Mouse (Mus musculus) layer of hippocampus, adult 2 months (tissue): ENCODE data around the gene 2810408A11Rik. TPM values are rescaled to one million over a fixed set of nuclear protein-coding genes. Genes with fewer than 3 reads are reported as not detected.

ENCODE experiments used
- DNase-seq, 2 experiments: peaks; one replicate each; pipeline ENCODE4 v3.0.0; 2022; ENCODE audit warnings: low spot score in 2 of 2
- H3K27ac ChIP-seq: fragments of 200-600 bp; 2 replicates; pipeline ENCODE4 v1.8.1; 2022
- H3K4me3 ChIP-seq: fragments of 200-600 bp; 2 replicates; pipeline ENCODE4 v1.8.1; 2022; ENCODE audit warnings: mild to moderate bottlenecking
- CTCF ChIP-seq: fragments of 200-600 bp; conservative IDR thresholded peaks from 2 replicates; pipeline ENCODE4 v1.8.1; 2022; ENCODE audit warnings: antibody characterized with exemption, mild to moderate bottlenecking, moderate library complexity
- total RNA-seq, 2 experiments: library from RNA; stranded (reverse); gene quantifications; 2 replicates each; pipeline ENCODE4 v1.2.3; 2021

2810408A11Rik gene
- total RNA-seq, 2 experiments from 2014 or later: 0.64 to 1.0 TPM

- TF ChIP-seq CTCF: no peak
- H3K4me3 ChIP-seq: no peak within 1 kb of the TSS
- no peak for DNase-seq
- H3K27ac ChIP-seq: no peak within 1 kb of the TSS
These were observed 5.5 kb downstream of the 2810408A11Rik start, which contains the start of gene Acap1 for GRCm38 (mm10) chr11:69895291-69895690. Gene Acap1, minus strand, starts transcription at chr11:69895539.

GRCm38 (mm10) chr11:69894671-69895070 lies 6.1 kb downstream of the 2810408A11Rik start:
- Histone ChIP-seq H3K4me3 (no peak overlapping the region), H3K27ac (no peak overlapping the region)
- TF ChIP-seq CTCF: no peak
- DNase-seq: no peak

GRCm38 (mm10) chr11:69891482-69891881 lies 9.3 kb downstream of the 2810408A11Rik start:
- Histone ChIP-seq H3K27ac (no peak overlapping the region), H3K4me3 (no peak overlapping the region)
- TF ChIP-seq CTCF: no peak
- DNase-seq: no peak

DNA sequence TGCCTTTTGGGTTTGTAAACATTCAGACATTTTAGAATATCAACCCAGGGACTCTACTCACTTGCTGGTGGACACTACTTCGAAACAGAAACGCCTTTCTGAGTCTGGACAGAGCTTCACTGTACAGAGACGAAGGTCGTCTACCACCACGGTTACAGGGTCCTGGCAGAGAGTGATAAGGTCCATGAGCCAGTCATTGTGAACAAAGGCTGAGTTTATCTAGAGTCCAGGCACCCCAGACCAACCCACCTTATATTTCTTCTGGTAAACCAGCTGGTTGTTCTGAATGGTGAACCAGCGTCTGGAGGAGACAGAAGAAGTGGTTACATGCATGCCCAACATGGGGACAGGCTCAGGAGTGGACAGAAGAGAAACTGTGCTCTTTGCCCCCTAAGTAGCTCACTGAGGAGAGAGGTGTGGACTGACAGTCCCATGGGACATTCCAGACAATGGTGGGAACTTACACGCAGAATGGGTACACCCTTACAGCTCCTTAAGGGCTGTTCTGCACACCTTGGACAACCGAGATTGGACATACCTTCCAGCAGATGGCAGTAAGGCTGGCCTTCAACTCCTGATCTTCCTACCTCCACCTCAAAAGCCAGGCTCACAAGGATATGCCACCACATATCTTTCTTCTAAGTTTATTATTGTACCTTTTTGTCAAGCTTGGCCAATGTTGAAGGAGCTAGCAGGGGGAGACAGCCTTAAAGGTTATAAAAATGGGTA lies 13.7 kb downstream of the 2810408A11Rik start:
- DNase-seq: no peak
- Histone ChIP-seq H3K27ac (no peak overlapping the region), H3K4me3 (no peak overlapping the region)
- TF ChIP-seq CTCF: peak; percentile 40

DNA sequence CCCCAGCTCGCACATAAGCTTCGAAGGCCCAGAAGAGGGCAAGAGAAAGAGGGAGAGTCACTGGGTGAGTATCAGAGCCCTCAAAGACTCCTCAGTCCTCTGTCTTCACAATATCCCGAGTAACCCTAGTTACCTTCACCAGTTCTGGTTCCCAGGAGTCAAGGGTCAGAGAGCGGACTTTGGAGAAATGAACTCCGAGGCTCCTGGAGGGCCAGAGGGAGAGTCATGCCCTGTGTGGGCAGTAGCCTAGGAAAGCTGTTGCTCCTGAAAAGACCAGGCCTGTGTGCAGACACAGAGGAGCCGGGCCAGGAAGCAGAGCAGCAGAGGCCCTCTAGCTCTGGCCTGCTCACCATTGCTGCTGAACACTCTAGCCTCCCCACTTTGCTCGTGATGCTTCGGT lies 16.1 kb downstream of the 2810408A11Rik start:
- TF ChIP-seq CTCF: no peak
- DNase-seq: no peak

DNA sequence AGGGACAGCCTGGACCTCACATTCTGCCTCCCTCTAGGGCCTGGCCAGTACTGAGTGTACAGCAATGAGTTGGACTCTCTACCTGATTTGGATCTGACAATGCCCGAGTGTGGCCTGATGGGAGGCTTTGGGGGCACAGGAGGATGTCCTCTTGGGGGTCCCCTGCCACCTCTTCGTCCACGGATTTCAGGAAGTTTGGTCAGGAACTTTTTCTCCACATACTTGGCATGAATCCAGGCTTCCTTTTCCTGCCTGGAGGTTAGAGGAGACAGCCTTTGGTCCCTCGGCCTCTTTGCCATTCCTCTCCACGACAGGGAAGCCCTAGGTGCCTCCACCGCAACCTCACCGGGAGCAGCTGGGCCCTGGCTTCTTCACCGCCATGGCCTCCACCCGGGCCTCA lies 16.5 kb downstream of the 2810408A11Rik start:
- H3K27ac ChIP-seq: no peak overlapping the region
- no peak for DNase-seq
- no peak overlapping the region for H3K4me3 ChIP-seq
- no peak for TF ChIP-seq CTCF

More for the DNA sequence above, 16.1 kb downstream of the 2810408A11Rik start:
- Histone ChIP-seq H3K4me3 (no peak overlapping the region), H3K27ac (no peak overlapping the region)

DNA sequence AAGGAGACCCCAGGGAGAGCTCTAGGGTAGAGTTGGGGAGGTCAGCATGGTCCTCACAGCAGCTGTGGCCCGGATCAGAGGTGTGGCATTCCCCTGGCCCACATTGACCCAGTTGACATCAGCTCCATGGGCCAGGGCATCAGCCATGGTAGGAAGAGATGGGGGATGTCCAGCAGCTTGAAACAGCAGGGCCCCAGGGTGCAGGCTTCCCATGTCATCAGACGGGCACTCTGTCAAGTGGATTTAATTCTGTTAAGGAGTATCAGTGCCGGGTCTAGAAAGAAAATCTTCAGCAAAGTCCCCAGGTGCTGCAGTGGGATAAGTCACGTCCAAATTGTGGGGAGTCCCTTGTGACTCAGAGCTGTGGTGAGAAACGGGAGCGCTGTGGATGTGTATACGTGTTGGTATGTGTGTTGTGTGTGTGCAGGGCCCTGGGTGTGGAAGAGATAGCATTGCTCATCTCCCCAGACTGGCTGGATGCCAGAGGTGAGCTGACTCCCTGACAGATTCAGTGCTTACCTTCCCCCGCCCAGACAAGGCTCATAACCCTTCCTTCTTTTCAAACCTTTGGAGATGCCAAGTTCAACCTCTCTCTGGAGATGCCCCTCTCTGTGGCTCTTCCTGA lies 17.1 kb downstream of the 2810408A11Rik start:
- no peak for TF ChIP-seq CTCF
- DNase-seq: no peak
- Histone ChIP-seq H3K27ac (no peak overlapping the region), H3K4me3 (no peak overlapping the region)

GRCm38 (mm10) chr11:69883066-69883465 lies 17.7 kb downstream of the 2810408A11Rik start:
- H3K27ac ChIP-seq: no peak overlapping the region
- no peak overlapping the region for H3K4me3 ChIP-seq
- peak; percentile 69 for TF ChIP-seq CTCF
- DNase-seq: no peak

- Histone ChIP-seq H3K4me3 (peak overlapping the region; percentile 64), H3K27ac (peak overlapping the region; percentile 86)
- TF ChIP-seq CTCF: no peak
These were observed 18.8 kb downstream of the 2810408A11Rik start for GRCm38 (mm10) chr11:69881787-69882670.

DNA sequence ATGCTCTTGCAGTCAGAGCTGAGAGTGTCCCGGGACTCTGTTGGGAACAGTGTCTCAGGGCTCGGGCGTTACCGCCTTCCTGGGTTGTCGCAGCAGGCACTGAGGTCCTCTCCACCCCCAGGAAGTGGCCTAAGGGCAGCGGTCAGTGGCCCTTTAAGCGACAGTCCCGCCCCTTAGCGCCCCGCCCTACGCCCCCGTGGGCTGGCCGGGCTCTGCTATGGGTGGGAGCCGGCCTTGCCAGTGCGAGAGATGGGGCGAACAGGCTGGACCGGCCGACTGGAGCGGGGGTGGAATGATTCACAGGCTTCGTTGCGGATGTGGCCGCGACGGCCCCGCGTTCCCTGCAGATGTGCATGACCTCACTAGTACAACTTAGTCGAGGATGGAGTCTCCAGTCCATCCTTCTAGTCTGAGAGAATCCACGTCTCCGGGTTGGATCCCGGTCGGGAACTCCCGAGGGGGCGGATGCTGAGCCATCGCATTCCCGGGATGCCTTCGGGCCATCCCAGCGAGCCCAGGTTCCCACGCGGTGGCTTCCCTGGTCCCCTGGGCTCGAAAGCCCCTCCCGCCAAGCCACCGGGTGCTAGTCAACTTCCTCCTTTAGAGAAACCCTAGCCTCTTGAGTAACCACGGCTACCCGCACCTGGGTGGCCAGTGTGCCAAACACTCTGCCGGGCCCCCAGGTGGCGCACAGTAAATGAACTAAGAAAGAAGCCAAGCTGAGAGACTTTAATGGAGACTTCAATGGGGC lies 19.8 kb downstream of the 2810408A11Rik start, which contains the start of gene Kctd11:
Kctd11 (minus strand) TSS at position 554 of the 751 bp plus-strand sequence.
- peak; percentile 58 to 69 for DNase-seq
- Histone ChIP-seq H3K4me3 (peak within 1 kb of the TSS; percentile 64), H3K27ac (peak within 1 kb of the TSS; percentile 86)
- TF ChIP-seq CTCF: peak; percentile 49

More at GRCm38 (mm10) chr11:69881787-69882670, 18.8 kb downstream of the 2810408A11Rik start:
- DNase-seq: no peak

DNA sequence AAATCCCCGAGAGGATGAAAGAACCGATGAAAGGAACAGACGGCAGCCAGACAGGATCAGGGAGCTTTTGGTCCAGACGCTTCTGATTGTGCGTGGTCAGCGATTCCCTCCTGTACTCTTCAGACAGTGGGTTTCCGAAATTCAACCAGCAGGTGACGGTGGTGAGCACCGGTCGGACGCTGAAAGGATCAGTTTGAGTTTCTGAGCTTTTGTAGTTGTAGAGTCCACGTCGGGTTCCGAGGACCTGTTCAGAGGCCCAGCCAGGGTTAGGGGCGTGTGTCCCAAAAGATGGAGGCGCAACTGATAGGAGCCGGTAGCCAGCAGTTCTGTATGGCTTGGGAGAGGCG lies 20.3 kb downstream of the 2810408A11Rik start:
- no peak for DNase-seq
- peak overlapping the region; percentile 86 for H3K27ac ChIP-seq

DNA sequence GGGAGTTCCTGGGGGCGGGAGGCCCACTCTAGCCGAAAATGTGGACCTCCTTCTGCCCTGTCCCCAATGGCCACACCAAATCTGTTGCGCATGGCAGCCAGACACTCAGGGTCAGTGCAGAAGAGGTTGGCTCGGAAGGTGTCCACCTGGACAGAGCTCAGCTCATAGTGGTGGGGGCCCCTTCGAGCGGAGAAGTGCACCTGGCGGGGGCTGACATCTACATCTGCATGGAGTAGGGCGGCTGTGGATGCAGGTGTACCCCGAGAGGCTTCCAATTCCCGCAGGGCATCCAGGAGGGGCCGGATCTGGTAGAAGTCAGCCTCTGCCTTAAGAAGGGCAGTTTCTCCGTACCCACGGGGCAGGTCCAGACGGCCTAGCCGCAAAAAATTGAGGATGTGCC lies 21.1 kb downstream of the 2810408A11Rik start:
- Histone ChIP-seq H3K27ac (no peak overlapping the region), H3K4me3 (no peak overlapping the region; the same call in 1 of the 2 replicates)
- no peak for TF ChIP-seq CTCF
- DNase-seq: no peak

More for the DNA sequence above, 20.3 kb downstream of the 2810408A11Rik start:
- TF ChIP-seq CTCF: peak; percentile 83
- peak overlapping the region; percentile 64 for H3K4me3 ChIP-seq
